Mouse (Mus musculus): Measurements from ENCODE around the gene Dthd1. TPM values are rescaled to one million over a fixed set of nuclear protein-coding genes. Genes with fewer than 3 reads are reported as not detected.

The Dthd1 gene
- polyA plus RNA-seq, 1 experiment from 2014 or later, result not detected

GRCm38 (mm10) chr5:62909074-62909473 lies 95.5 kb downstream of the Dthd1 start:
- Histone ChIP-seq H3K4me2 (replicated peaks; ENCODE audit: low read depth, low read length) (no peak overlapping the region), H3K4me1 (replicated peaks; ENCODE audit: control insufficient read depth, insufficient read depth, low read length) (no peaks in the 10 kb centered on the region), H3K27ac (ENCODE audit: low read depth, low read length) (no peak overlapping the region), H3K36me3 (ENCODE audit: control insufficient read depth, insufficient read depth, low read length) (no peaks in the 10 kb centered on the region), H3K9ac (ENCODE audit: low read depth, low read length) (no peak overlapping the region), H3K27me3 (ENCODE audit: control insufficient read depth, insufficient read depth, low read length) (no peaks in the 10 kb centered on the region), H3K4me3 (ENCODE audit: low read depth, low read length) (no peak overlapping the region), H3K9me3 (ENCODE audit: control insufficient read depth, low read length) (no peaks in the 10 kb centered on the region)
- 84% methylated on average over 5 of the region's 5 CpGs for WGBS
- ATAC-seq (ENCODE audit: low FRiP score) (no peak), DNase-seq (ENCODE audit: low spot score) (no peak)

GRCm38 (mm10) chr5:62924616-62925015 lies 111.0 kb downstream of the Dthd1 start:
- no peak overlapping the region for H3K9ac ChIP-seq (ENCODE audit: low read depth, low read length)
- no peak overlapping the region for H3K4me3 ChIP-seq (ENCODE audit: low read depth, low read length)
- H3K27ac ChIP-seq (ENCODE audit: low read depth, low read length), result no peak overlapping the region
- DNase-seq (ENCODE audit: low spot score) (no peak), ATAC-seq (ENCODE audit: low FRiP score) (no peak)
- no peaks in the 10 kb centered on the region for H3K9me3 ChIP-seq (ENCODE audit: control insufficient read depth, low read length)
- no peak overlapping the region for H3K4me2 ChIP-seq (replicated peaks; ENCODE audit: low read depth, low read length)
- no peaks in the 10 kb centered on the region for H3K27me3 ChIP-seq (ENCODE audit: control insufficient read depth, insufficient read depth, low read length)
- H3K36me3 ChIP-seq (ENCODE audit: control insufficient read depth, insufficient read depth, low read length), result no peaks in the 10 kb centered on the region
- no peaks in the 10 kb centered on the region for H3K4me1 ChIP-seq (replicated peaks; ENCODE audit: control insufficient read depth, insufficient read depth, low read length)

Other genes starting within 250 kb of the Dthd1 start
- gene Arap2, start 47.7 kb upstream of the Dthd1 start, polyA plus RNA-seq (2014; fragmentation: Nextera tagmentation; extraction: Ambion mirVana), result 1.3 and 2.2 TPM in 2 replicates